Mouse (Mus musculus): ENCODE results near the gene Bpgm.

Gene Bpgm

GRCm38 (mm10) chr6:34475974-34476794, at the start of gene Bpgm:
Gene Bpgm, plus strand, starts transcription at chr6:34476207.
- DNase-seq, result peak; percentile 99

GRCm38 (mm10) chr6:34439006-34439405, 37.0 kb upstream of the Bpgm start:
- no peak for DNase-seq

DNA sequence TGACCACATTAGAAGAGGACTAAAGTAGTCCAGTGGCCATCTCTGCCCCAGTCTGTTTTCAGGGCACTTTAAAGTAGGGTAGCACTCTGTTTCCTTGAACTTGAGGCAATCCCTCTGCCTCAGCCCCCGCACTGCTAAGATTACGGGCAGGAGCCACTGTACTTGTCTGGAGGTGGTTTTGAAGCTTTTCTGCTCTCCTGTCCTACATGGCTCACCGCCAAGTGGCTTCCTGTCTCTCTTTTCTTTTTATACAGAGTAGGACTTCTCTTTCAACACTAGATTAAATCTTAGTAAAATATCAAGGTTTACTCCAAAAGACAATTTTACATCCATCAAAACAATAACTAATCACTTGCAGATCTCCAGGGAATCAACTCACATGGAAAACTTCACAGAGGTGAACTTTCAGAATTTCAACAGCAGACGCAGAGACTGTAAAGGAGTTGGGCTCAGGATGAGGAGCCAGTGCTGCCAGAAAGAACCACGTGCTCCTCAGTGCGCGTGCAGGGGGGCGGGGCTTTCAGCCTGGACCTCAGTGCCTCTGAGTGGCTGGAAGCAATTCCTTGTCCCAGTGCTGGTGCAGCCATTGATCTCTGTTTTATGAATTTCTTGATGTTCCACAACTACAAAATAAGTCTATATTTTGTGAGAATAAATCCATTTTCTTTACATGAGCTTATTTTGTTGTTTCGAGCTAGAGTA, 34.3 kb upstream of the Bpgm start:
- peak; percentile 11 for DNase-seq

- no peak for DNase-seq
These were observed 32.2 kb upstream of the Bpgm start for GRCm38 (mm10) chr6:34443791-34444190.

DNA sequence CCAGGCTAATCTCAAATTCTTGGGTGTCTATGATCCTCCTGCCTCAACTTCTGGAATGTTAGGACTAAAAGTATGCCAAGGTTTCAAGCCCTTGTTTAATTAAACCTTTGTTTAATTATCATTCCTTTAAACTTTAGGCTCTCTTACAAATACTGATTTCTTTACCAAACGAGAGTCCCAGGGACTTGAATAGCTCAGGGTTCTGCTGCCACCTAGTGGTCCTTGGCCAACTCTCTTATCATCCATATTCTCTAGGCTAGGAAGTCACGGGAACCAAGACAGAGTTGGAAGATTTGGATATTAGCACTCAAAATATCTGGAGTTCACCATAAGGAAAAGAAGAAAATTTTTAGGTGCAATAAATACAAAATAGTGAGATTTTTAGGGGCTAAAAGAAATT, 28.0 kb upstream of the Bpgm start:
- peak; percentile 88 for DNase-seq

DNA sequence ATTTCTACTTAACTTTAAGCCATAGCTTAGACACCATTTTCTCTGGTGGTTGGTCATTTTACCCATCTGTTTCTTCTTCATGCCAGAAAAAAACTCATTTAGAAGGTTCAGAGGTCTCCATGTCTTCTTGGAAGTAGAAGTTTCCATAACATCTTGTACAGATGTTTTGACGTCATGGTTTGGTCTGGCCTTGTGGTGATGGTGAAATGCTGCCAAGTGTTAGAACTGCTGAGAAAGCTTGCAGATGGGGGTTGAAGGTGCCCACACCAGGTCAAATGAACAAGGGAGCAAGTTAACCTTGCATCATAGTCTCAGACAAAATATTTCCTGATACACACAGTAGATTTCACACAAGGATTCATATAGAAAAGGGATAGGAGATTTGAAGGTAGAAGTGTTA, 27.3 kb upstream of the Bpgm start:
- DNase-seq, result no peak

DNA sequence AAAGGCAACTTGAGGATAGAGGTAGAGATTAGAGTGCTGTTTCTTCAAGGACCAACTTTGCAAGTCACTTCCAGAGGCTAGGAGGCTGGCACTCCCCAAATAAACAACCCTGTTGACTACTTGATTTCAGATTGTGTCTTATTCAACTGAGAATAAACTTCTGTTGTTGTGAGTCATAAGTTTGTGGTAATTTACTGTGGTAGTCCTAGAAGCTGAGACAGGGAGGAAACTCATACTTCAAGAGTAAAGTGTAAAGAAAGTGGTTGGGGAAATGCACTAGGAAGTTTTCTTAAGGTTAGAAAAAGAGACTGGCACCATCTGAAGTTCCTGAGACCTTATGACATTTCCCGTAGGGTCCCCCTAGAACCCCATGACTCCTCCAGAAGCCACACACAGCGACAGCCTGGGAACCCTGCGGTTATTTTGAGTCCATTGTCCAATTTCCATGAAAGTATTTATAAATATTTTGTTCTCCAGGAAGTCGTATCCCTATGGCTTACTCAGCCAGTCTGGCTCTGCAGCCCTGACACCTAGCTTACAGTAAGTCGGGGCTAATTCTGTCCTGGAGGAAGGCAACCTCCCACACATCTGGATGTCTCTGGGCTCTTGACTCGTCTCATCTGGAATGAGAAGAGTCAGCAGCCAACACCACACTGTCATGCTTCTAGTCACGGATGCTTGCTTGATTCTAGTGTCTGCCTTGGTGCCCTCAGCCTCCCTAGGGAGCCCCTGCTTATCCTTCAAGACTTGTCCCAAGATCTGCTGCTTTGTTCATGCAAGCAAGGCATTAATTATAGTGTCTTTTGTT, 22.8 kb upstream of the Bpgm start:
- no peak for DNase-seq

- DNase-seq, result no peak
These were observed 16.6 kb upstream of the Bpgm start for GRCm38 (mm10) chr6:34459456-34459855.

- DNase-seq, result no peak
These were observed 15.4 kb upstream of the Bpgm start for GRCm38 (mm10) chr6:34460651-34461050.

GRCm38 (mm10) chr6:34463582-34463981, 12.4 kb upstream of the Bpgm start:
- DNase-seq, result no peak

- no peak for DNase-seq
These were observed 4.4 kb upstream of the Bpgm start for GRCm38 (mm10) chr6:34471434-34472110.

GRCm38 (mm10) chr6:34473346-34473745, 2.7 kb upstream of the Bpgm start:
- no peak for DNase-seq

GRCm38 (mm10) chr6:34474031-34474430, 2.0 kb upstream of the Bpgm start:
- no peak for DNase-seq

- no peak for DNase-seq
These were observed 616 bp upstream of the Bpgm start for GRCm38 (mm10) chr6:34475391-34475790.

GRCm38 (mm10) chr6:34478036-34478435, 2.0 kb downstream of the Bpgm start:
- DNase-seq, result no peak

DNA sequence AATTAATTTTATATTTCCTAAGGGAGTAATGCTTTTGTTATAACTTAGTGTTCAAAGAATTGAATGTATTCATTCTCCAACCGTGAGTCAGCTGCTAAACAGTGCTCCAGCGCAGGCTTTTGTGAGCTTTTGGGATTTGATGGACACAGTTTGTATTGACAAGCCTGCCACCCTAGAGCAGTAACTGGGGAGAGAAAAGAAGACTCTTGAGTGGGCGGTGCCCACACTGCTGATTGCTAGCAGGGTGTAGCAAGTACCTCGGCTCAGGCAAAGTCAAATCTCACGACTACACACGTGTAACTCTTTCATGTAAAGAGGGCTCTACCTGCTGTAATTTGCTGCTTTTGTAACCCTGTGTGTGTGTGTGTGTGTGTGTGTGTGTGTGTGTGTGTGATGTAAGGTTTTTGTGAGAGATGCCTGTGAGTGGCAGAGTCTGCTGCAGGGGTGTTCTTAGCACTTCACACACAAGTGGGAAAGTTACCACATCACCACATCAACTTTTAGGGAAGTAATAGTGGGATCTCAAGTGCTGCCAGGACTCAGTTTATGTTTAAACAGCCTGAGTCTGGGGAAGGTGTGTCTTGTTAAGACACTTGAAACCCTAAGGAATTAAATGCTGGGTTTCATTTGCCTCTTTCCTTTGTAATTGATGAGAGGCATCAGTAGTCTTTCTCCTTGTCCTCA, 2.8 kb downstream of the Bpgm start:
- DNase-seq, result no peak

- peak; percentile 54 for DNase-seq
These were observed 3.5 kb downstream of the Bpgm start for GRCm38 (mm10) chr6:34479531-34479930.

GRCm38 (mm10) chr6:34480749-34481148, 4.7 kb downstream of the Bpgm start:
- DNase-seq, result no peak

DNA sequence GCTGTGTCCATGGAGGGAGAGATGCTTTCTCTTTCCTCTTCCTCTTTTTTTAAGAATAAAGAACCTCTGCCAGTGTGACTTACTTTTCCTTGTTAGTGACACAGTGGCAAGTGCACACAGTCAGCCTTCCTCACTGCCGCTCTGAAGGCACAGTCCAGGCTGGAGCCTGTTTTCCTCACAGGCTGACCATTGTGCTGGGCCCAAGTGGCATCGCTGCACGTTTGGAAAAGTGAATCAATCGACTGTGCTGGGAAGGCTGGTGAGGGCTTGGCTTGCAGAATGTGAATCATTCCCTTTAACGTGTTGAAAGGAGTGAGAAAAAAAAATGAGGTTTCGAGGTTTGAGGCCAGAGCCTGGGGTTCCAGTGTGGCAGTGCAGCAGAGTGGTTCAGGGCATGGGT, 5.3 kb downstream of the Bpgm start:
- DNase-seq, result no peak

GRCm38 (mm10) chr6:34482842-34483241, 6.8 kb downstream of the Bpgm start:
- DNase-seq, result peak; percentile 48

DNA sequence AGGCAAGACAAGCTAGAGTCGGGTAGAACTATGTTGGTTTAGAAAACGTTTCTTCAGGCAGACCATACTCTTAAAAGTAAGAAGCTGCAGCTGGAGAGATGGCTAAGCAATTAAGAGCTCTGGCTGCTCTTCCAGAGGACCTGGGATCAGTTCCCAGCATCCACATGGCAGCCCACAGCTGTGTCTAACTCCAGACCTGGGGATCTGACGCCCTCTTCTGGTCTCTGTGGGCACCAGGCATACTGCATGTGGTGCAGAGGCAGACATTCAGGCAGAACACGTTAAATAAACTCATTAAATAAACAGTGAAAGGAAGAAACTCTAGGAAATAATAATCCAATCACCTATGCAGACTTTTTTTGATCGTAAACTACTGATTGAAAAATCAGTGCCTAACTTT, 7.4 kb downstream of the Bpgm start:
- DNase-seq, result no peak

DNA sequence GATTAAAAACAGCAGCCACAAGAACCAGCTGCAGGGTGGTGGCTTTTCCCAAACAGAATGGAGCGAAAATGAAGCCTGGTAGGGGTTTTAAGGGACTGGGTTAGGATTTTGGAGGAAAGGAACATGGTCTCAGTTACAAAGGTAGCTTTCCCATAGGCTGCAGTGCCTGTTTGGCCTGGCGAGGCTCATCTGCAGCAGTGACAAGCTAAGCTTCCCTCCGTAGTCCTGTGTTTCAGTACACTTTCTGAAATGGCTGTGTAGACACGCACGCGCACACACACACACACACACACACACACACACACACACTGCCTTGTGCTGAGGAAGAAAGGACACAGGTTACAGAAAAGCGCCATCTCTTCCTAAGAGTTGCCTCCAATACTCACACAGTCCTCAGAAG, 7.8 kb downstream of the Bpgm start:
- no peak for DNase-seq

Measured in kidney, postnatal 10 days (tissue).